ENCODE assay signal across 21 mouse cellular contexts in the genomic region with DNA sequence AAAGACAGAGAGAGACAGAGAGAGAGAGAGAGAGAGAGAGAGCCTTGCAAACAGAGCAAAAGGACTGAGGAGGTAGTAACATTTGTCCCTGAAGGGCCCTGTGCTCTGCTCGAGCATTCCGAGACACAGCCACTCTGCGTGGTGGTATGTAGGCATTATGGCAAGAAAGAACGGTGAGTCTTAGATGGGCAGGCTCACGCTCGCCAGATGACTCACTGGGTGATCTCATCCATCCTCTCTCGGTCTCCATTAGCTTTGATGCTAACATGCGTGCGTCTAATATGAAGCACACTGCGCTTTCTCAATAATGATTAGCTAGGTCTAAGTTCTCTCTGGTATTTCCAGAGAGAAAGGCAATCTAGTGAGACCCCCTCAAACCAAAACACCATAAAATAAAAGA.
DNase-seq lines count a peak whose midpoint lies in the region; ATAC-seq lines count a peak whose summit lies in the region.
"Had no signal": no experiment of that assay in that cellular context is flagged by ENCODE, and none has a peak within 500 bp of the region (broad histone marks: within the 10 kb centered on the region; RNA-seq: fewer than 3 reads in every experiment).

No protein-coding gene starts in this region.

- no peaks in the 10 kb centered on the region for H3K9me3 ChIP-seq in heart, embryonic 11.5 days (replicated peaks; ENCODE audit: control insufficient read depth, low read length)
- H3K9me3 ChIP-seq: embryonic facial prominence, embryonic 13.5 days; forebrain, embryonic 12.5 days; heart, embryonic 10.5 days; heart, embryonic 15.5 days; intestine, embryonic 15.5 days had no signal

- H3K4me2 ChIP-seq in heart, embryonic 11.5 days = no peak overlapping the region
- H3K4me2 ChIP-seq: embryonic facial prominence, embryonic 13.5 days; forebrain, embryonic 12.5 days; heart, embryonic 15.5 days; hindbrain, embryonic 14.5 days; intestine, embryonic 15.5 days had no signal

- no peak for ATAC-seq in heart, embryonic 11.5 days (replicated peaks; ENCODE audit: insufficient number of reproducible peaks, low FRiP score, low TSS enrichment)
- ATAC-seq: intestine, embryonic 15.5 days had no signal

- DNase-seq in heart, adult 11 months = peak; percentile 40
- no peak for DNase-seq in heart, adult 8-10 months (ENCODE audit: low spot score)
- peak; percentile 75 for DNase-seq in MN1 (ENCODE audit: low spot score)
- peak; percentile 16 to 26 for DNase-seq in adrenal gland, adult 18-20 months (ENCODE audit: low spot score in 2 of 2)
- peak; percentile 12 for DNase-seq in adrenal gland, postnatal 14 days
- DNase-seq in gastrocnemius, postnatal 36 days = no peak
- DNase-seq in lung, postnatal 25 days (ENCODE audit: low spot score) = no peak
- DNase-seq: cerebellum, adult 18-20 months; cerebellum, adult 9-11 months; cerebellum, postnatal 36 days; gastrocnemius, postnatal 10 days; heart, postnatal 14 days; kidney, adult 18-20 months had no signal

- no peaks in the 10 kb centered on the region for H3K4me1 ChIP-seq in heart, embryonic 11.5 days (ENCODE audit: control insufficient read depth, insufficient read depth, low read length)
- H3K4me1 ChIP-seq: embryonic facial prominence, embryonic 13.5 days; forebrain, embryonic 12.5 days; heart, embryonic 10.5 days; heart, embryonic 15.5 days; intestine, embryonic 15.5 days had no signal

- H3K9ac ChIP-seq in heart, embryonic 11.5 days (ENCODE audit: low read depth, low read length) = no peak overlapping the region
- H3K9ac ChIP-seq: embryonic facial prominence, embryonic 13.5 days; forebrain, embryonic 12.5 days; heart, embryonic 15.5 days; hindbrain, embryonic 14.5 days; intestine, embryonic 15.5 days had no signal

- H3K27ac ChIP-seq in heart, embryonic 11.5 days (ENCODE audit: low read depth, low read length) = no peak overlapping the region
- H3K27ac ChIP-seq: embryonic facial prominence, embryonic 13.5 days; forebrain, embryonic 12.5 days; heart, embryonic 10.5 days; heart, embryonic 15.5 days; hindbrain, embryonic 14.5 days; intestine, embryonic 15.5 days had no signal

- 76% methylated on average over 10 of the region's 10 CpGs for WGBS in heart, embryonic 11.5 days (ENCODE audit: insufficient replicate concordance)

- intact Hi-C loops in gastrocnemius, postnatal 36 days (cut with DNase I) = no loop called here

- H3K36me3 ChIP-seq in heart, embryonic 11.5 days (ENCODE audit: control insufficient read depth, insufficient read depth, low read length) = no peaks in the 10 kb centered on the region
- H3K36me3 ChIP-seq: embryonic facial prominence, embryonic 13.5 days; forebrain, embryonic 12.5 days; heart, embryonic 10.5 days; heart, embryonic 15.5 days; intestine, embryonic 15.5 days had no signal

- H3K4me3 ChIP-seq in heart, embryonic 11.5 days (ENCODE audit: low read depth, low read length) = no peak overlapping the region
- H3K4me3 ChIP-seq: embryonic facial prominence, embryonic 13.5 days; forebrain, embryonic 12.5 days; heart, embryonic 10.5 days; heart, embryonic 15.5 days; intestine, embryonic 15.5 days had no signal

- no peaks in the 10 kb centered on the region for H3K27me3 ChIP-seq in heart, embryonic 11.5 days (ENCODE audit: control insufficient read depth, insufficient read depth, low read length)
- H3K27me3 ChIP-seq: CH12.LX; embryonic facial prominence, embryonic 13.5 days; forebrain, embryonic 12.5 days; heart, embryonic 15.5 days; intestine, embryonic 15.5 days had no signal

Comparison
In these comparisons a context has a peak if more than half of its experiments do, and no peak if none do; other contexts are left out.
1. DNase-seq: peak in heart, adult 11 months (single experiment), MN1 (single experiment), adrenal gland, adult 18-20 months (2 of 2) and adrenal gland, postnatal 14 days (single experiment); none in heart, adult 8-10 months (single experiment), gastrocnemius, postnatal 36 days (0 of 2) and lung, postnatal 25 days (single experiment).